Mouse (Mus musculus): ENCODE data around the gene Unc50.

DNA sequence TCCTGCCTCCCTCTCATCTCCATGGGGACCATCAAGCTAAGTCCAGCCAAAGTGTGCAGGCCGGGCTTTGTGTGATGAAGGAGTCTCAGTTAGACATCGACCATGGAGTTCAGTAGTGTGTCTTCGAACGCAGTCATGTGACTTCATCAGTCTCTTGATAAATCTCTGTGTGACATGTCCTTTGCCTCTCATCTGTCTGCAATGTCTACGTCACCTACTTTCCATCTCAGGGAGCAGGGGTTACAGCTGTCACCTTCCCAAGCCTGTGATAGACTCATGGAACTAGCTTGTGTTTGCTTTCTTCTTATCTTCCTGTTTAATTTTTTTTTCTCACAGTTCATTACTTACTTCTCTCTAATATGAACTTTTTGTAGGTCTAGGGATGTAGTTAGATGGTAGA is 49.0 kb upstream of the Unc50 start:
- TF ChIP-seq CHD2 (IDR thresholded peaks at IDR 0.05; ENCODE audit: low read length) (no peak), CTCF (conservative IDR thresholded peaks at IDR 0.05 in 1 of 2, IDR thresholded peaks at IDR 0.05 in 1 of 2; ENCODE audit: low read depth in 2 of 2, low read length in 2 of 2) (no peak), NELFE (IDR thresholded peaks at IDR 0.05; ENCODE audit: low read depth, low read length) (no peak), BHLHE40 (IDR thresholded peaks at IDR 0.05; ENCODE audit: low read depth, low read length) (no peak), UBTF (IDR thresholded peaks at IDR 0.05; ENCODE audit: low read depth, low read length) (no peak), ETS1 (conservative IDR thresholded peaks at IDR 0.05; ENCODE audit: low read depth, low read length) (no peak), RAD21 (IDR thresholded peaks at IDR 0.05; ENCODE audit: low read depth, low read length) (no peak), ZC3H11A (IDR thresholded peaks at IDR 0.05; ENCODE audit: low read depth, low read length) (no peak), MYC (IDR thresholded peaks at IDR 0.05; ENCODE audit: low read depth, low read length) (no peak), EP300 (IDR thresholded peaks at IDR 0.05; ENCODE audit: low read length) (no peak), USF1 (IDR thresholded peaks at IDR 0.05; ENCODE audit: low read depth, low read length) (no peak), ELF1 (IDR thresholded peaks at IDR 0.05; ENCODE audit: low read depth, low read length) (no peak)

Data from CH12.LX (cell line).